Mouse (Mus musculus): Measurements from ENCODE around the gene Clasrp.
A peak's percentile ranks its signal among the peaks of the same experiment; 100 is the strongest.
"Not testable (repeated sequence)": the region's sequence is repeated elsewhere in the genome, so short reads cannot be mapped to it uniquely, and the experiment has no call there.

The Clasrp gene

GRCm38 (mm10) chr7:19609641-19610332 lies 5.5 kb upstream of the Clasrp start:
- DNase-seq (ENCODE audit: low read depth), result no peak

GRCm38 (mm10) chr7:19607291-19607690 lies 3.0 kb upstream of the Clasrp start:
- DNase-seq (ENCODE audit: low read depth), result no peak

GRCm38 (mm10) chr7:19604606-19605214 lies 424 bp upstream of the Clasrp start:
- not testable (repeated sequence) for DNase-seq (ENCODE audit: low read depth)

- DNase-seq (ENCODE audit: low read depth), result no peak
Measured at GRCm38 (mm10) chr7:19603055-19603454, 1.2 kb downstream of the Clasrp start.

- DNase-seq (ENCODE audit: low read depth), result no peak
Measured at GRCm38 (mm10) chr7:19600562-19600961, 3.7 kb downstream of the Clasrp start.

- no peak for DNase-seq (ENCODE audit: low read depth)
Measured at GRCm38 (mm10) chr7:19593061-19593730, 11.1 kb downstream of the Clasrp start.

- DNase-seq (ENCODE audit: low read depth), result peak; percentile 87
Measured at GRCm38 (mm10) chr7:19589917-19590316, 14.4 kb downstream of the Clasrp start.

- DNase-seq (ENCODE audit: low read depth), result peak; percentile 55
Measured at GRCm38 (mm10) chr7:19589207-19589606, 15.1 kb downstream of the Clasrp start.

- no peak for DNase-seq (ENCODE audit: low read depth)
Measured at GRCm38 (mm10) chr7:19586269-19586668, 18.0 kb downstream of the Clasrp start.

- DNase-seq (ENCODE audit: low read depth), result no peak
Measured at GRCm38 (mm10) chr7:19580634-19581033, 23.7 kb downstream of the Clasrp start.

- no peak for DNase-seq (ENCODE audit: low read depth)
Measured at GRCm38 (mm10) chr7:19579751-19580150, 24.5 kb downstream of the Clasrp start.

GRCm38 (mm10) chr7:19578436-19578835 lies 25.9 kb downstream of the Clasrp start:
- DNase-seq (ENCODE audit: low read depth), result no peak

- DNase-seq (ENCODE audit: low read depth), result peak; percentile 37
Measured at GRCm38 (mm10) chr7:19577877-19578414, 26.3 kb downstream of the Clasrp start.

- peak; percentile 58 for DNase-seq (ENCODE audit: low read depth)
Measured at GRCm38 (mm10) chr7:19577141-19577852, 27.0 kb downstream of the Clasrp start, which contains the start of the genes Zfp296 and Gemin7. Gene Zfp296, plus strand, starts transcription at chr7:19577287. Gene Gemin7, minus strand, starts transcription at chr7:19577595.

- no peak for DNase-seq (ENCODE audit: low read depth)
Measured at GRCm38 (mm10) chr7:19575559-19575958, 28.7 kb downstream of the Clasrp start.

- DNase-seq (ENCODE audit: low read depth), result no peak
Measured at GRCm38 (mm10) chr7:19573776-19574140, 30.5 kb downstream of the Clasrp start.

GRCm38 (mm10) chr7:19572926-19573775 lies 31.1 kb downstream of the Clasrp start:
- peak; percentile 92 for DNase-seq (ENCODE audit: low read depth)

- DNase-seq (ENCODE audit: low read depth), result no peak
Measured at GRCm38 (mm10) chr7:19569647-19570046, 34.6 kb downstream of the Clasrp start.

- no peak for DNase-seq (ENCODE audit: low read depth)
Measured at GRCm38 (mm10) chr7:19567426-19567825, 36.9 kb downstream of the Clasrp start.

GRCm38 (mm10) chr7:19565803-19566202 lies 38.5 kb downstream of the Clasrp start:
- DNase-seq (ENCODE audit: low read depth), result no peak

GRCm38 (mm10) chr7:19564455-19564854 lies 39.8 kb downstream of the Clasrp start:
- DNase-seq (ENCODE audit: low read depth), result no peak

All from naive thymus-derived CD4-positive, alpha-beta T cell, adult 2 months (primary cell).